Mouse (Mus musculus) neural tube, embryonic 11.5 days (tissue): ENCODE results near the gene Proser3. TPM values are rescaled to one million over a fixed set of nuclear protein-coding genes. Genes with fewer than 3 reads are reported as not detected.

Experiments used
- ATAC-seq: fragments of 200-750 bp; cut with Nextera tagmentation; 2 replicates; pipeline ENCODE4 v1.8.0; 2017; ENCODE audit warnings: moderate number of reproducible peaks, mild to moderate bottlenecking, moderate TSS enrichment, moderate library complexity; ENCODE audit not compliant: insufficient read depth, low FRiP score, low TSS enrichment
- DNase-seq: peaks from one replicate; pipeline ENCODE4 v3.0.0-alpha.2; 2015; ENCODE audit warnings: low spot score
- H3K27ac ChIP-seq: fragments of 300-500 bp; sonication (generic); 2 replicates; pipeline ENCODE4 v1.5.1; 2014; ENCODE audit warnings: low read depth, mild to moderate bottlenecking, low read length
- H3K27me3 ChIP-seq: fragments of 300-500 bp; sonication (generic); 2 replicates; pipeline ENCODE4 v1.6.1; 2014; ENCODE audit warnings: mild to moderate bottlenecking, low read length, mixed read lengths; ENCODE audit not compliant: control insufficient read depth, insufficient read depth
- H3K36me3 ChIP-seq: fragments of 300-500 bp; sonication (generic); 2 replicates; pipeline ENCODE4 v1.6.1; 2014; ENCODE audit warnings: mild to moderate bottlenecking, low read length, moderate library complexity, mixed read lengths; ENCODE audit not compliant: control insufficient read depth, insufficient read depth
- H3K4me1 ChIP-seq: fragments of 300-500 bp; sonication (generic); 2 replicates; pipeline ENCODE4 v1.6.1; 2014; ENCODE audit warnings: low read length, mixed read lengths; ENCODE audit not compliant: control insufficient read depth, insufficient read depth
- H3K4me2 ChIP-seq: fragments of 300-500 bp; sonication (generic); 2 replicates; pipeline ENCODE4 v1.6.1; 2014; ENCODE audit warnings: low read depth, mild to moderate bottlenecking, moderate library complexity
- H3K4me3 ChIP-seq: fragments of 300-500 bp; sonication (generic); 2 replicates; pipeline ENCODE4 v1.5.1; 2014; ENCODE audit warnings: low read depth, low read length
- H3K9ac ChIP-seq: fragments of 300-500 bp; sonication (generic); 2 replicates; pipeline ENCODE4 v1.6.1; 2014; ENCODE audit warnings: mild to moderate bottlenecking, low read length
- H3K9me3 ChIP-seq: fragments of 300-500 bp; sonication (generic); 2 replicates; pipeline ENCODE4 v1.6.1; 2016; ENCODE audit warnings: low read length; ENCODE audit not compliant: control insufficient read depth
- WGBS: fragments of 180-500 bp; shearing (Covaris S2); extraction: QIAGEN DNeasy Blood & Tissue Kit; methylation state at CpG from one replicate; pipeline ENCODE4 v1.1.7; 2014; 5-methylcytosine and 5-hydroxymethylcytosine counted together
- polyA plus RNA-seq: library from polyadenylated mRNA; unstranded; fragments of >200 nt; fragmentation: Nextera tagmentation; extraction: Ambion mirVana; gene quantifications from 2 replicates; pipeline ENCODE4 v1.2.1, GENCODE M21; 2014

Gene Proser3
- polyA plus RNA-seq, 1 experiment from 2014 or later, result 12.1 TPM

DNA sequence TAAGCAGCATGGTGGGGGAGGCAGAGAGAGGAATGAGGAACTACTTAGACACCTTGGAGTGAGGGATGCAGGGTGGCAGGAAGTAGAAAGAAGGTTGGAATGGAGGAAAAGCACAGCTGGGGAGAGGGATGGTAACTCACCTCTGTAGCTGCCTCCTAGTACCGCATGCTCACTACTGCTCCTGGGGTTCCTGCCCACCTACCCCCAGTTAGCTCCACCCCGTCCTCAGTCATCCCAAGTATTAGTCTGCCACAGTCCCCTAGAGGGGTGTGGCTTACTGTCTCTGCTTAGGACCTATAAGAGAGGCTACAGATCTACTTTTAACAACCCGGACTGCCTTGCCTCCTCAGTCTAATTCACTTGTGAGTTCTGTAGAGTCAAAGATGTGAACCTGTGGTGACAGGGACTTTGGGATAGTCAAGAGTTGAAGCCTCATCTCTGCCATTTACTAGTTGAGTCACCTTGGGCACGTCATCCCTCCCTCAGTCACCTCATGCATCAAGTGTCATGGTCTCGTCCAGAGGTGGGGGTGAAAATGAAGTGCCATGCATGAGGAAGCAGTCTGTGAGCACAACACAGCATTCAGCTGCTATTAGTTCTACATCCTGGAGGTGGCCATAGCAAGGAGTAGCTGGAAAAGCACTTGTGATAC lies 40.8 kb upstream of the Proser3 start:
- Histone ChIP-seq H3K4me3 (no peak overlapping the region), H3K36me3 (no peaks in the 10 kb centered on the region), H3K9ac (no peak overlapping the region), H3K27me3 (no peaks in the 10 kb centered on the region), H3K4me1 (peaks cover 3% of the 10 kb centered on the region; the same call in 1 of the 2 replicates), H3K27ac (no peak overlapping the region), H3K4me2 (no peak overlapping the region), H3K9me3 (no peaks in the 10 kb centered on the region)
- ATAC-seq (no peak), DNase-seq (no peak)
- WGBS, result 58% methylated on average over 5 of the region's 5 CpGs

DNA sequence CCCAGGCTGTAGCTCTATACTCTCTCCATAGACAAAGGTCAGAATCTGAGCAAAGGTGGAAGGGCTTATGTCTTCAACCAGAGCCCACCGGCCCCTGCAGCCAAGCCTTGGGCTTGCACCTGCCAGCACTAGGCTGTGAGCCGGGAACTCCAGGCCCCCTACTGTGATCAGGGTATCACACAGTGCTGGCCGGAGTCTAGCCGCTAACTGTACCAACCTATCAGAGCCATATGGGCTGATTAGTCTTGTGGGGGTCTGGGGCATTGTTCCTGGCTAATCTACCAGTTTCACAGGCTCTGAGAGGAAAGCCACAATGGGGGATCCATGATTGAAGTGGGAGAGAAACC lies 39.5 kb upstream of the Proser3 start:
- no peak overlapping the region for H3K4me2 ChIP-seq
- DNase-seq (no peak), ATAC-seq (no peak)
- no peak overlapping the region for H3K4me3 ChIP-seq
- H3K9ac ChIP-seq, result no peak overlapping the region; the same call in 1 of the 2 replicates
- no peaks in the 10 kb centered on the region for H3K27me3 ChIP-seq
- 47% methylated on average over 4 of the region's 4 CpGs for WGBS
- no peak overlapping the region for H3K27ac ChIP-seq
- H3K4me1 ChIP-seq, result peaks cover 13% of the 10 kb centered on the region
- no peaks in the 10 kb centered on the region for H3K9me3 ChIP-seq
- no peaks in the 10 kb centered on the region for H3K36me3 ChIP-seq

DNA sequence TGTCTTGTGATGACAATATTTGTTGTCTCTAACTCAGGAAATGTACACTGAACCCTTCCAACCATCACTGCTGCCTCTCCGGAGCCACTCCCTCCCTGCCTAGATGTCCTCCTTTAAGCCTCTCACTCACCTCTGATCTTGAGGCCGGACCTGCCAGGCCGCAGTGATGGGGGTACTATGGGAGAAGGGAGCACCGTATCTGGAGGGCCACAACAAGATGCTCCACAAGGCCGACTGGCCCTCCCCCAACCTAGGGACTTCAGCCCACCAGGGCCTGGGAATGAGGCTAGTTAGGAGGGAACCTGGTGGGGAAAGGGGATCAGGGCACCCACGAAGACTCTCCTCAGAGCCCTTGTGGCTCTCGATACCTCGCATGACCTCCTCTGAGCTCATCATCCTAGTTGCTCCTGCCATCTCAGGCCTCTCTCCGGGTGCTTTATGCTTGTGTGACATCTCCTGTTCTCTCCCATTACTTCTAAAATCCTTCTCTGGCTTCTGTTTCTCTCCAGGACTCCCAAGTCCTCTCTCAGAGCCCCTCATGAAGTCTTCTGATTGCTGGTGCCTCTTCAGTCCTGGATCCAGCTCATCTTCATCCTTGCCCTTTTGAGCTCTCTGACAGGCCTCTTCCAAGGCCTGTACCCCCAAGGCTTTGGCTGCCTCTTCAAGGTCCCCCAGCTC lies 39.0 kb upstream of the Proser3 start:
- ATAC-seq (no peak), DNase-seq (no peak)
- Histone ChIP-seq H3K36me3 (0 out of 2 replicates have a peak, but pooled peaks cover 2% of the 10 kb centered on the region), H3K4me3 (no peak overlapping the region), H3K9me3 (no peaks in the 10 kb centered on the region), H3K27ac (no peak overlapping the region), H3K27me3 (no peaks in the 10 kb centered on the region), H3K9ac (peak overlapping the region; percentile 37; the same call in 1 of the 2 replicates), H3K4me1 (peaks cover 13% of the 10 kb centered on the region), H3K4me2 (no peak overlapping the region)
- WGBS, result 84% methylated on average over 9 of the region's 9 CpGs

DNA sequence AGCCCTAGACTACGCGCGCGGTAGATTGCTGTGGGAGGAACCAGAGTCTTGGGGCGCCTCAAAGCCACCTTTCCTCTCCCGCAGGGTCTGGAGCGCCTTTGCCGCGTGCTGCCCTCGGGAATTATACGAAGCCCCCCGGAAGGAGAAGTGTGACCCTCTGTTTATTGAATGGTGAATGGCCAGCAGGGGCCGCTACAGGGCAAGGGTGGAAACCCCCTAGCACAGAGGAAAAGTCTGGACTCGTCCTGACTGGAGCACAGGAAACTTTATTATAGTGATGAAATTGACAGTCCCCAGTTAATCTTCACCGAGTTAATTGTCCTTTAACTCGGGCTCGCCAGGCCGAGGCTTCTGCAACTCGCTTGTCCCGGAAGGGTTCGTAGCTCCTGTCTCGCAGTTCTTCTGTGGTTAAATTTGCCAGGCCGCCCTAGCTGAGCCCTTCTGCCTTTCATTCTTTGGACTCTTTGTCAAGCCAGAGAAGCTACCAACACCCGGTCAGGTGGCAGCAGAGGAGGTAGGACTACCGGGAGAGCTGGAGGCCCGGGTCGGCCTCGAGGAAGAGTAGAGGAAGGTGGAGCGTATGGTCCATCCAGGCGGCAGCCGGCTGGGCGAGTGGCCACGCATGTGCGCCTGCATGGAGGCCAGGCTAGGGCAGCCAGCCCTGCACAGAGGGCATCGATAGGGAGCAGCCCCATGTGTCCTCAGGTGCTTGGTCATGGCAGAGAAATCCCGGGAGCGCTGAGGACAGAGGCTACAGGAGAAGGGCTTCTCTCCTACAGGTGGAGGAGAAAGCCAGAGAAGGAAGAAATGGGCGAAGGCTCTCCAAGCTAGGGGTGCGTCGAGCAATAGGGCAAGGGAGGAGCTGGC lies 37.6 kb upstream of the Proser3 start:
- Histone ChIP-seq H3K27me3 (no peaks in the 10 kb centered on the region), H3K4me1 (peaks cover 13% of the 10 kb centered on the region), H3K36me3 (peaks cover 10% of the 10 kb centered on the region; the same call in 1 of the 2 replicates), H3K27ac (peak overlapping the region; percentile 84), H3K4me2 (peak overlapping the region; percentile 90), H3K4me3 (peak overlapping the region; percentile 73), H3K9ac (peak overlapping the region; percentile 56), H3K9me3 (no peaks in the 10 kb centered on the region)
- peak; percentile 74 for ATAC-seq
- DNase-seq, result peak; percentile 89
- 24% methylated on average over 40 of the region's 40 CpGs for WGBS

DNA sequence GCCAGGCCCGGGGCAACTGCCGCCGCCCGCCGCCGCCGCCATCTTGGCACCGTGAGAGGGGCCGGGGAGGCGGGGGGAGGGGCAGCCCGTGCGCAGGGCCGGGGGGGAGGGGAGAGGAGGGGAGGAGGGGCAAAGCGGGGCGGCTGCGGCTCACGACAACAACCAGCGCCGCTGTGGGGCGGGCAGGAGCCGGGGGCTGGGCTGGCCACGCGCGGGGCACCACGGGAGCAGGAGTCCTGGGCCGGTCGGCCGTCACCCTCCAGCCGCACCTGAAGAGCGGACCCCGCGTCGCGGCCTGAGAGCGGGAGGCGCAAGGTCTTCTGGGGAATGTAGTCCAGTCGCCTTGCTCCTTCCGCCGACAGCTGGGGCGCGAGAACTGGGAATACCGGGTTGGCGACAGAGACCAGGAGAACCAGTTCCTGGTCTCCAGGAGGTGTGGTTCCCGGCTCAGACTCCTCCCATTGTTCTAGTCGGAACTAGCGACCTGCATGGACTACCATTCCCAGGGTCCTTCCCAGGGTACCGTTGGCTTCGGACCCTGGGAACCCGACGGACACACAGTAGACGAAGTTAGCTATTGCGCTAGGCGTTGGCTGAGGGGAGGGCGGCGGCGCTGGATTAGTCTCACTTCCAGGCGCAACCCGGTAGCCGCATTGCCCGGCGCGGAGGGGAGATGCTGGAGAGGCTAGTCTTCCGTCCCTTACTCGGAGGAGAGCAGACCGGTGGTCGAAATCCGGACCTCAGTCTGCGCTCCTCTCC lies 36.8 kb upstream of the Proser3 start, which contains the start of gene Kmt2b:
TSS of gene Kmt2b (minus strand) at position 51 of the 759 bp plus-strand sequence.
- DNase-seq, result peak; percentile 98
- Histone ChIP-seq H3K4me1 (peaks cover 13% of the 10 kb centered on the region), H3K4me2 (peak within 1 kb of the TSS; percentile 90), H3K4me3 (peak within 1 kb of the TSS; percentile 73), H3K27me3 (no peaks in the 10 kb centered on the region), H3K27ac (peak within 1 kb of the TSS; percentile 84), H3K36me3 (peaks cover 15% of the 10 kb centered on the region; the same call in 1 of the 2 replicates), H3K9ac (peak within 1 kb of the TSS; percentile 91), H3K9me3 (no peaks in the 10 kb centered on the region)
- WGBS, result under 1% methylated on average over 42 of the region's 68 CpGs
- peak; percentile 96 for ATAC-seq

DNA sequence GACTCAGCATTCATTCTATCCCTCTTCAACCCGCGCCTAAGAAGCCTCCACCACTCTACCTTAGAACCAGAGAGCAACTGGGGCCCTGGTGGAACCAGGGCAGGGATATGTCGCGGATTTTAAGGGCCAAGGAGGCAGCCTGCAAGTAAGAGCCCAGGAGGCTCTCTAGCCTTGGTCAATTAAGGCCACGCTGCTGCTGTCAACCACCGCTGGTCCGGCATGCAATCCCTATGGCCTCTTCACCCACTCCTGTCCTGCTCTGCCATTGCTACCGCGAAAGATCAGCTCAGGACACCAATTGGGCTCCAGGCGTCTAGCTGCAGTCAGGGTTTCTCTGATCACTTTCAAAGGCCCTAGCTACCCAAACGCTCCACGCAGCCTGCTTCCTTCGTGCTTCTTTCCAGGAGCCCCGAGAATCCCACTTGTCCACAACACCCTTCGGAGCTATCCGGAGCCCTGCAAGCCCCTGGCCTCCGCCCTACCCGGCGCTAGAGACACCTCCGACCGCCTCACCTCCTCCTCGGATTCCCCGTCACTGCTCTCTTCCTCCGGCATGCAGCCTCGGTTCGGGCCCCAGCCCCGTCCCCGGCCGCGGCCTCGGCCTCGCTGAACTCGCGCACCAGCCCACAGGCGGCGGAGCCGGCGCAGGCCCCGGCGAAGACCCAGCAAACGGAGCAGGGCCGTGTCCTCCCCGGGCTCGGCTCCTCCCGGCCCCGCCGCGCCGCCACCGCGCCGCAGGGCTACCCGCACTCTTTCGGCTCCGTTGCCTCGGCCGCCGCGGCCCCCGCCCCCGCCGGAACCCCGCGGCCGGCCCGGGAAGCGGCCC lies 36.0 kb upstream of the Proser3 start:
- H3K4me3 ChIP-seq, result peak overlapping the region; percentile 73
- H3K4me2 ChIP-seq, result peak overlapping the region; percentile 90
- no peaks in the 10 kb centered on the region for H3K9me3 ChIP-seq
- H3K9ac ChIP-seq, result peak overlapping the region; percentile 91
- no peaks in the 10 kb centered on the region for H3K27me3 ChIP-seq
- DNase-seq (peak; percentile 43), ATAC-seq (peak; percentile 22)
- peaks cover 13% of the 10 kb centered on the region for H3K4me1 ChIP-seq
- H3K36me3 ChIP-seq, result peaks cover 20% of the 10 kb centered on the region
- H3K27ac ChIP-seq, result peak overlapping the region; percentile 84
- under 1% methylated on average over 44 of the region's 67 CpGs for WGBS

DNA sequence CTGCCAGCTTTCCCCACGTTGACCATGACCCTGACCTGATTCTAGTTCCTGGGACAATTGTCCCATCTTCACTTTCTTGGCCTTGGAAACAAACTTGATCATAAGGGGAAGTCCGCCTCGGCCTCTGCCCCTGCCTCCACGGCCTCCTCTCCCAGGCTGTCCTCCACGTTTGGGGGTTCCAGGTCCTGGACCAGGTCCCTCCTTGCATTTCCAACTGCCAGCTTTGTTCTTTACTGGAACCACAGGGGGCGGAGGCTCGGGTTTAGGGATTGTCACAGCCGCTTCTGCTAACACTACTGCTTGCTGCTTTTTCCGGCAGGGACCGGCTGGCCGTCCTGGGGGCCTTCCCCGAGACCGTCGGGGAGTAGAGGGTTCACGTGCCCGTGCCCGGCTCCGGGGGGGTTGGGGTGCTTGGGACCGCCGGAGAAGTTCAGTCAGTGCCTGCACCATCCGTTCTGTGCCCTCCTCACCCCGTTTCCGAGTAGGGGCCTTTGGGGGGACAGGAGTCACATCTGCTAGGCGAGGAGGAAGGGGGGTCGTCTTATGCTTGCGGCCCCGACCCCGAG lies 34.4 kb upstream of the Proser3 start:
- Histone ChIP-seq H3K36me3 (peaks cover 33% of the 10 kb centered on the region), H3K9me3 (no peaks in the 10 kb centered on the region), H3K27me3 (no peaks in the 10 kb centered on the region), H3K4me1 (peaks cover 13% of the 10 kb centered on the region), H3K27ac (no peak overlapping the region), H3K4me2 (peak overlapping the region; percentile 90; the same call in 1 of the 2 replicates), H3K9ac (no peak overlapping the region), H3K4me3 (peak overlapping the region; percentile 73; the same call in 1 of the 2 replicates)
- no peak for ATAC-seq
- DNase-seq, result no peak
- 93% methylated on average over 28 of the region's 28 CpGs for WGBS
